Mouse (Mus musculus): ENCODE measurements around the gene Tmc5. TPM values are rescaled to one million over a fixed set of nuclear protein-coding genes. Genes with fewer than 3 reads are reported as not detected.
A peak's percentile ranks its signal among the peaks of the same experiment; 100 is the strongest.

Tmc5 gene
- polyA plus RNA-seq, 1 experiment from 2014 or later, result 0.19 TPM

DNA sequence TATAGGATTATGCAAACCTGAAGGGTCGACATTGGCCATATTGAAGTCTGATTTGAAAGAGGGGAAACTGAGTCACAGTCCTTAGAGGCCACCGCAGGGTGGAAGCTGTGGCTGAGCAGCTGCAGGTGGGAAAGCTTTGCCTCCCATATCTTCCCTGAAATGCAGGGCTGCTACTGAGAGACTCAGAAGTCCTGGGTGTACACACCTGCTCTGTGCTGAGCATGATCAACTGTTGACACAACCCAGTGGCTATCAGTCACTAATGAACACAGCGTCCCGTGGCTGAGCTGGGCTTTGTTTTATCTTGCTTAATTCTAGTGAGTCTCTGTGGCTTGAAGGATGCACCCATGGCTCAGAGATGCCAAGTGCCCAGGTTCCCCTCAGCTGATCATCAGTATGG, 53.0 kb downstream of the Tmc5 start:
- no peak overlapping the region for H3K4me3 ChIP-seq (ENCODE audit: low read depth, low read length)
- H3K27ac ChIP-seq (ENCODE audit: low read depth, low read length), result no peak overlapping the region
- no peaks in the 10 kb centered on the region for H3K27me3 ChIP-seq (ENCODE audit: control insufficient read depth, insufficient read depth, low read length)
- 89% methylated on average over 4 of the region's 4 CpGs for WGBS
- no peak for ATAC-seq (ENCODE audit: low read depth)
- H3K9me3 ChIP-seq (ENCODE audit: control insufficient read depth, low read length), result no peaks in the 10 kb centered on the region
- H3K4me1 ChIP-seq (ENCODE audit: control insufficient read depth, insufficient read depth, low read length), result no peaks in the 10 kb centered on the region
- H3K9ac ChIP-seq (replicated peaks; ENCODE audit: low read depth, low read length), result no peak overlapping the region
- H3K4me2 ChIP-seq (ENCODE audit: low read depth, low read length), result no peak overlapping the region
- no peaks in the 10 kb centered on the region for H3K36me3 ChIP-seq (ENCODE audit: control insufficient read depth, insufficient read depth, low read length)

DNA sequence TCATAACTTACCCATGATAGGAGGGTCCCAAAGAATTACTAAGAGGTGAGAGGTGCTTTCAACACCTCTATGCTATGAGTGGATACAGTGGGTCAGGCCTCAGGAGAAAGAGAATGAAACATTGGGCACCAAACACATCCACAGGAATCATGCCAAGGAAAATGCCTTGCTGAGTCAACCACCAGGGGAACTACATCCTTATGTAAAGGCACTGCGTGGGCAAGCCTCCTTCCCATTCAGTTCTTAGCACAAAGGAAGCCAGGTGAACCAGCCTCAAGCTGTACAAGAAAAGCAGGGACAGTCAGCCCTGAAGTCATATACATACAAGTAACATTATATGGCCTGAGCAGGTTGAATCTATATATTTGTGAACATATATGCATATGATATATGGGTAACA, 53.8 kb downstream of the Tmc5 start:
- Histone ChIP-seq H3K27me3 (ENCODE audit: control insufficient read depth, insufficient read depth, low read length) (no peaks in the 10 kb centered on the region), H3K4me3 (ENCODE audit: low read depth, low read length) (no peak overlapping the region), H3K9me3 (ENCODE audit: control insufficient read depth, low read length) (no peaks in the 10 kb centered on the region), H3K36me3 (ENCODE audit: control insufficient read depth, insufficient read depth, low read length) (no peaks in the 10 kb centered on the region), H3K4me1 (ENCODE audit: control insufficient read depth, insufficient read depth, low read length) (no peaks in the 10 kb centered on the region), H3K27ac (ENCODE audit: low read depth, low read length) (no peak overlapping the region), H3K9ac (replicated peaks; ENCODE audit: low read depth, low read length) (no peak overlapping the region), H3K4me2 (ENCODE audit: low read depth, low read length) (no peak overlapping the region)
- no peak for ATAC-seq (ENCODE audit: low read depth)
- 74% methylated on average over 1 of the region's 1 CpGs for WGBS

DNA sequence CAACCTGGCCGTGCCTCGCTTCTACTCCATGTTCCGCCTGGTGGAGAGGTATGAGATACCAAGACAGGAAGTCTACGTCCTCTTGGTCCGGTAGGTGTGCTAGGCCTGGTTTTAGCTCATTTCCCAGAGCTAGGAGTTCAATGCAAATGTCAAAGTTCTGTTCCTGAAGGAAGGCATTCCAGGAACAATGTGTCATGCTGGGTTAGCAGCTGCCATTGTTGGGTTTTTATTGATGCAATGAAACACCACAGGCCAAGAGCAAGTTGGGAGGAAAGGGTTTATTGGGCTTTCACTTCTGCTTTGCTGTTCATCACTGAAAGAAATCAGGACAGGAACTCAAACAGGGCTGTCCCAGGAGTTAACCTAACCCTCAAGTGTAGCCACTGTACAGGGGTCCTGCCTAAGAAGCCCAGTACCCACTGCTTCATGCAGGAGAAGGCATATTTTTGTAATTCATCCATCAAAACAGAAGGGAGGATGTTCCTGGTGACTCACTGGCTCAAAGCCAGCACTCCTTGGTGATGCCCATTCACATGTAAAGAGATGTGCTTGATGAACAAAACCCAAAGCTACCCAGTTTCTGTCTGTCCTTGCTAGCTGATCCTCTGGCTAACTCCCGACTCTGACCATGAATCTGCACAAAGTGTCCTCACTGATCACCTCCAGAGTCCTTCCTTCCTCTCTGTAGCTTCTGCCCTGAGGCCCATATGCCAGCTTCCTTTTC, 55.6 kb downstream of the Tmc5 start:
- ATAC-seq (ENCODE audit: low read depth), result no peak
- no peaks in the 10 kb centered on the region for H3K9me3 ChIP-seq (ENCODE audit: control insufficient read depth, low read length)
- WGBS, result 78% methylated on average over 6 of the region's 6 CpGs

DNA sequence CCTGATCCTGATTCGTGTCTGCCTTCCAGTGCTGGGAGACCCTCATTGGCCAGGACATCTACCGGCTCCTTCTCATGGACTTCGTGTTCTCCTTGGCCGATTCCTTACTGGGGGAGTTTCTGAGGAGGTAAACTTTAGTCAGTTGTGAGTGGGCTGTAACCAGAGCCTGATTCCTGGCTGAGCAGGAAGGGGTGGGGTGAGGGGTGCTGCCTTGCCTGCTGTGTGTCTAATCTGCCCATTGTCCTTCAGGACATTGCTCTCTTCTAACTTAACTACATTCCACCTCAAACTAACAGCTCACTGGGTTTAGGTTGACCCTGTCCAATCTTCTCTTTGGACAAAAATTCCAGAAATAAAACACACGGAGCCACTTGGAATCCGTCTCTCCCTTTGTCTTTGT, 59.6 kb downstream of the Tmc5 start:
- Histone ChIP-seq H3K27ac (ENCODE audit: low read depth, low read length) (no peak overlapping the region), H3K4me3 (ENCODE audit: low read depth, low read length) (no peak overlapping the region), H3K9ac (replicated peaks; ENCODE audit: low read depth, low read length) (no peak overlapping the region), H3K4me1 (ENCODE audit: control insufficient read depth, insufficient read depth, low read length) (no peaks in the 10 kb centered on the region), H3K4me2 (ENCODE audit: low read depth, low read length) (no peak overlapping the region), H3K27me3 (ENCODE audit: control insufficient read depth, insufficient read depth, low read length) (no peaks in the 10 kb centered on the region), H3K9me3 (ENCODE audit: control insufficient read depth, low read length) (no peaks in the 10 kb centered on the region), H3K36me3 (ENCODE audit: control insufficient read depth, insufficient read depth, low read length) (no peaks in the 10 kb centered on the region)
- WGBS, result 33% methylated on average over 6 of the region's 6 CpGs
- ATAC-seq (ENCODE audit: low read depth), result no peak

More for the DNA sequence above, 55.6 kb downstream of the Tmc5 start:
- Histone ChIP-seq H3K4me3 (ENCODE audit: low read depth, low read length) (no peak overlapping the region), H3K27ac (ENCODE audit: low read depth, low read length) (no peak overlapping the region), H3K4me2 (ENCODE audit: low read depth, low read length) (no peak overlapping the region), H3K27me3 (ENCODE audit: control insufficient read depth, insufficient read depth, low read length) (no peaks in the 10 kb centered on the region), H3K4me1 (ENCODE audit: control insufficient read depth, insufficient read depth, low read length) (no peaks in the 10 kb centered on the region), H3K9ac (replicated peaks; ENCODE audit: low read depth, low read length) (no peak overlapping the region), H3K36me3 (ENCODE audit: control insufficient read depth, insufficient read depth, low read length) (no peaks in the 10 kb centered on the region)

DNA sequence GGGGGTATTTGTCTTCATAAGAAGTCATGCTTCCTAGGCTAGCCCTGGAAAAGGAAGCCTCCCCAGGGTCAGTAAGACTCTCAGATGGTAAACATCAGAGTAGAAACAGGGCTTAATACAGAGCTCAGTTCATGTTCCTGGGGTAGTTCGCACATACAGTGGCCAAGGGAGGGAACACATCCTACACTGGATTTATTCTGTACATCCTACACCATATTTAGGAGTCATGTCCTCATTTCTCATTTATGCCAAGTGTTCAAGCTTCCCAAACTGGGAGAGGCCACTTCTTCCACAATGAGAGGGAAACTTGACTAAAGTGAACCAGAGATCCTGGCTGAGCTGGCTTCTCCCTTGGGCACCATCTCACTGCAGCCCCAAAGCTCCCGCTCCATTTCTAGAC, 70.7 kb downstream of the Tmc5 start:
- ATAC-seq (ENCODE audit: low read depth), result no peak
- Histone ChIP-seq H3K27me3 (ENCODE audit: control insufficient read depth, insufficient read depth, low read length) (no peaks in the 10 kb centered on the region), H3K9ac (replicated peaks; ENCODE audit: low read depth, low read length) (no peak overlapping the region), H3K36me3 (ENCODE audit: control insufficient read depth, insufficient read depth, low read length) (no peaks in the 10 kb centered on the region), H3K27ac (ENCODE audit: low read depth, low read length) (no peak overlapping the region), H3K9me3 (ENCODE audit: control insufficient read depth, low read length) (no peaks in the 10 kb centered on the region), H3K4me3 (ENCODE audit: low read depth, low read length) (no peak overlapping the region), H3K4me2 (ENCODE audit: low read depth, low read length) (no peak overlapping the region), H3K4me1 (ENCODE audit: control insufficient read depth, insufficient read depth, low read length) (no peaks in the 10 kb centered on the region)
- 92% methylated on average over 2 of the region's 2 CpGs for WGBS

DNA sequence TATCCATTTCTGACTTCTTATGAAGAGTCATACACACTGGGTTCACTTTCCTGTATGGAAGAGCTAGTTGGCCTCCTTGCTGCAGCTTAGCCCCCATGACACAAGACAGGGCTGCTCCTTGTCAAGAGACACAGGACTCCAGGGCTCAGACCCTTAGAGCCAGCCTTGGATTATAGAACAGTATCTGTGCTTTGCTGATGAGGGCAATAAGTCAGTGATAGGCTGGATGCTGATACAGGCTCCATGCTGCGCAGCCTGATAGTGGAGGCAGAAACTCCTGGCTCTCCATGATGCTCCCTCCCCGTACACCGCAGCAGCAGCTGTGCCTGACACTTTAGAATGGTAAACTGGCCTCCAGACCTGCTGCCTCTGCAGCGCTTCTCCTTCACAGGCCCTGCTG, 73.0 kb downstream of the Tmc5 start:
- H3K27ac ChIP-seq (ENCODE audit: low read depth, low read length), result no peak overlapping the region
- ATAC-seq (ENCODE audit: low read depth), result no peak
- H3K9me3 ChIP-seq (ENCODE audit: control insufficient read depth, low read length), result no peaks in the 10 kb centered on the region
- 75% methylated on average over 4 of the region's 4 CpGs for WGBS
- no peaks in the 10 kb centered on the region for H3K4me1 ChIP-seq (ENCODE audit: control insufficient read depth, insufficient read depth, low read length)
- no peaks in the 10 kb centered on the region for H3K36me3 ChIP-seq (ENCODE audit: control insufficient read depth, insufficient read depth, low read length)
- no peak overlapping the region for H3K9ac ChIP-seq (replicated peaks; ENCODE audit: low read depth, low read length)
- no peaks in the 10 kb centered on the region for H3K27me3 ChIP-seq (ENCODE audit: control insufficient read depth, insufficient read depth, low read length)
- H3K4me3 ChIP-seq (ENCODE audit: low read depth, low read length), result no peak overlapping the region
- no peak overlapping the region for H3K4me2 ChIP-seq (ENCODE audit: low read depth, low read length)

DNA sequence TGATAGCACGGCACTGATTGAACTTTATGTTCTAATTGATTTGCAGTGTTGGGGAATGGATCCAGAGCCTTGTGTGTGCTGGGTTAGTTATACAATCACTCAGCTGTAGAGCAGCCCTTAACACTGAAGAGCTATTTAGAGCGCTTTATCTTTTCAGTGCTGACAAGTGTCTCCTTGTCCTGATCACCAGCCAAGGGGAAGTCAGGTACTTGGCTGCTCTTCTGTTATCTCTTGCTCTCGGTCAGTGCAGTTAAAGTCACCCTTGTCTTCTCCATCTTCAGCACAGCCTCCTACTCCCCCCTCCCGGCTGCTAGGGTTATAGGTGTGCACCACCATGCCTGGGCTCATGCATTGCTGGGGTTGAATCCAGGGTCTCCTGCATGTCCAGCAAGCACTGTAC, 79.7 kb downstream of the Tmc5 start:
- H3K4me2 ChIP-seq (ENCODE audit: low read depth, low read length), result no peak overlapping the region
- no peaks in the 10 kb centered on the region for H3K27me3 ChIP-seq (ENCODE audit: control insufficient read depth, insufficient read depth, low read length)
- no peak for ATAC-seq (ENCODE audit: low read depth)
- H3K9ac ChIP-seq (replicated peaks; ENCODE audit: low read depth, low read length), result no peak overlapping the region
- H3K4me1 ChIP-seq (ENCODE audit: control insufficient read depth, insufficient read depth, low read length), result no peaks in the 10 kb centered on the region
- H3K27ac ChIP-seq (ENCODE audit: low read depth, low read length), result no peak overlapping the region
- WGBS, result 88% methylated on average over 4 of the region's 4 CpGs
- no peaks in the 10 kb centered on the region for H3K36me3 ChIP-seq (ENCODE audit: control insufficient read depth, insufficient read depth, low read length)
- no peak overlapping the region for H3K4me3 ChIP-seq (ENCODE audit: low read depth, low read length)
- no peaks in the 10 kb centered on the region for H3K9me3 ChIP-seq (ENCODE audit: control insufficient read depth, low read length)

DNA sequence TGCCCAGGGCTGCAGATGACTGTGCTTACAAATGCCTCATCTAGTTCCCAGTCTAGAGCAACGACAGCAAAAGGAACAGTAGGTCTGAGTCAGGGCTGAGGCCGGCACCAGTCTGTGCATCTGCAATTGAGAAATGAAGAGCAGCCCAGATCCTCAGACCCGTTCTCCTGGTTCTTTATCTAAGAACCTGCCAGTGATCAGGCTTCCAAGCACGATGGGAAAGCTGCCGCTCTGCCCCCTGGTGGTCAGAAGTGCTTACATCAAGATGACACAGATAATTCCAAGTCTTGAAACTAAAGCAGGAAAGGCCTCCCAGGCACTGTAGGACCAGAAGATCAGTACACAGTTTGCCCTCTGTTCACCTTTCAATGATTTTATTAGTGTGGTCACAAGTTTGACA, 91.1 kb downstream of the Tmc5 start:
- Histone ChIP-seq H3K9ac (replicated peaks; ENCODE audit: low read depth, low read length) (no peak overlapping the region), H3K27me3 (ENCODE audit: control insufficient read depth, insufficient read depth, low read length) (no peaks in the 10 kb centered on the region), H3K4me1 (ENCODE audit: control insufficient read depth, insufficient read depth, low read length) (no peaks in the 10 kb centered on the region), H3K27ac (ENCODE audit: low read depth, low read length) (no peak overlapping the region), H3K36me3 (ENCODE audit: control insufficient read depth, insufficient read depth, low read length) (peaks cover 36% of the 10 kb centered on the region), H3K9me3 (ENCODE audit: control insufficient read depth, low read length) (no peaks in the 10 kb centered on the region), H3K4me3 (ENCODE audit: low read depth, low read length) (no peak overlapping the region), H3K4me2 (ENCODE audit: low read depth, low read length) (no peak overlapping the region)
- ATAC-seq (ENCODE audit: low read depth), result peak; percentile 54
- WGBS, result 18% methylated on average over 5 of the region's 5 CpGs

DNA sequence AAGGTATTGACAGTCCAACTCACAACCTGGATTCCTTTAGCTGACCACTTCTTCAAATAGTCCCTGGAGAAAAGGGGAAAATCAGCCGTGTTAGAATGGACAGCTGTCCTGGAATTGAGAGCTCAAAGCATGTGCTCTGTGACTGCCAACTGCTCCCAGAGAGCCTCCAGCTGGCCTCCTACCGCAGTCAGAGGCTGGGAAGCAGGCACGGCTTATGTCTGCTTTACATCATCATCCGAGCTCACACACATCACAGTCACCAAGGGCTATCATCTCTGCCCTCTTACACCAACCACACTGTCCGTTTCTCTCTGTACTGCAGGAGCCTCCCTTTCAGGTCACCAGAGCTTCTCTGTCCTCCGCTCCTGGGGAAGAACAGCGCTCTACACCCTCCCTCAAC, 92.0 kb downstream of the Tmc5 start:
- no peak overlapping the region for H3K27ac ChIP-seq (ENCODE audit: low read depth, low read length)
- no peak overlapping the region for H3K9ac ChIP-seq (replicated peaks; ENCODE audit: low read depth, low read length)
- no peaks in the 10 kb centered on the region for H3K27me3 ChIP-seq (ENCODE audit: control insufficient read depth, insufficient read depth, low read length)
- no peaks in the 10 kb centered on the region for H3K9me3 ChIP-seq (ENCODE audit: control insufficient read depth, low read length)
- no peaks in the 10 kb centered on the region for H3K4me1 ChIP-seq (ENCODE audit: control insufficient read depth, insufficient read depth, low read length)
- WGBS, result 85% methylated on average over 7 of the region's 7 CpGs
- no peak overlapping the region for H3K4me3 ChIP-seq (ENCODE audit: low read depth, low read length)
- no peak for ATAC-seq (ENCODE audit: low read depth)
- no peak overlapping the region for H3K4me2 ChIP-seq (ENCODE audit: low read depth, low read length)
- peaks cover 40% of the 10 kb centered on the region for H3K36me3 ChIP-seq (ENCODE audit: control insufficient read depth, insufficient read depth, low read length)

All from neural tube, embryonic 14.5 days (tissue).